Mouse (Mus musculus) testis, adult 2 months (tissue): ENCODE data around the gene Clec3b.

Experiments
- CTCF ChIP-seq: fragments of 200-500 bp; IDR thresholded peaks from 2 replicates; pipeline ENCODE4 v1.5.1; 2012; ENCODE audit warnings: low read depth, mild to moderate bottlenecking, inconsistent platforms, low read length, moderate library complexity; ENCODE audit not compliant: control insufficient read depth, insufficient read depth, insufficient replicate concordance
- POLR2A ChIP-seq: fragments of 200-500 bp; IDR thresholded peaks from 2 replicates; pipeline ENCODE4 v1.6.1; 2012; ENCODE audit warnings: low read depth, mild to moderate bottlenecking, inconsistent platforms, low read length, moderate library complexity; ENCODE audit not compliant: control insufficient read depth

GRCm38 (mm10) chr9:123132994-123133393, 17.8 kb upstream of the Clec3b start:
- TF ChIP-seq CTCF (no peak), POLR2A (no peak)
